Mouse (Mus musculus): ENCODE measurements around the gene Tet1. TPM values are rescaled to one million over a fixed set of nuclear protein-coding genes. Genes with fewer than 3 reads are reported as not detected.
A peak's percentile ranks its signal among the peaks of the same experiment; 100 is the strongest.

Gene Tet1
- total RNA-seq, 1 experiment from 2014 or later = 2.7 TPM

DNA sequence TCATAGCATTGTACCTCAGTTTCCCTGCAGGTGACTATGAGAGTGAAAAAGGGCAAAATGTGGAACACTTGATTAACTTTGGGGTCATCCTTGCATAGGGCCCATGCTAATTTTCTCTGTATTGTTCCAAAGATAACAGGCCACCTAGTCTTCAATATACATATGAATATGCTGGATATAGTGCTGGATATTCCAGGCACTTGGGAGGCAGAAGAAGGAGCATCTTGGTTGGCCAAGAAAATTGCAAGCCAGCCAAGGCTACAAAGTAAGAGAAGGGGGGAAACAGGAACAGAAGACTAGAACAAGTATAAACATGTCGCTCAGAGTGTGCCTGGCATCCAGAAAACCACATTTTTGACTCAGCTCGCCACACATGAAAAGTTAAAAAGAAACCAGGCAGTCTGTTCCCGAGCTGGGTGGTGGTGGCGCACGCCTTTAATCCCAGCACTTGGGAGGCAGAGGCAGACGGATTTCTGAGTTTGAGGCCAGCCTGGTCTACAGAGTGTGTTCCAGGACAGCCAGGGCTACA is 15.4 kb downstream of the Tet1 start:
- ATAC-seq (ENCODE audit: extremely low read depth, insufficient number of reproducible peaks, low FRiP score, poor library complexity, severe bottlenecking) = no peak

DNA sequence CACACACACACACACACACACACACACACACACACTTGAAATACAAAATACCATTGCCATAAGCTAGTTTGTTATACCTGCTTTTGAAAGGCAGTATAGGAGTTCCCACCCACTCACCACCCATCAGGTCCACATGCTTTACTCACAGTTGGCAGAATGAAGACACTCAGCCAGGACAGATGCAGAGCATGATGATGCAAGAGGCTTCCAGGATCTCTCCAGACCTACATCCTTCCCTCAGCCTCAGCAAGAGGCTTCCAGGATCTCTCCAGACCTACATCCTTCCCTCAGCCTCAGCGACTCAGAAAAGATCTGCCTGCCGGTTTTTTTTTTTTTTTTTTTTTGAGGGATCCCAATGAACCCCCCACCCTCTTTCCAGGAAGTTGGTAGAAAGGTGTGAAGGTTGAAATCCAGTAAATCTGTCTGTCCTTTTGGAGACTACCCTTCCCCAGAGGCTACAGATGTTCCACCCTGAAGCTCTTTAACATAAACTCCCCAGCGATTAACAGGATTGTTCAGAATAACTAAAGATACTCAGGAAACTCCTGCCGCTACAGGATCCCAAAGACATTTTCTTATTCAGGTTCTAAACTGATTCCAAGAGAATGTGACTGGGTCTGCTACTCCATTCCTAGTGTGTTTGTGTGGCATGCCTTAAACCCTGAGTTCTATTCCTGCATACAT is 16.1 kb downstream of the Tet1 start:
- ATAC-seq (ENCODE audit: extremely low read depth, insufficient number of reproducible peaks, low FRiP score, poor library complexity, severe bottlenecking) = no peak

DNA sequence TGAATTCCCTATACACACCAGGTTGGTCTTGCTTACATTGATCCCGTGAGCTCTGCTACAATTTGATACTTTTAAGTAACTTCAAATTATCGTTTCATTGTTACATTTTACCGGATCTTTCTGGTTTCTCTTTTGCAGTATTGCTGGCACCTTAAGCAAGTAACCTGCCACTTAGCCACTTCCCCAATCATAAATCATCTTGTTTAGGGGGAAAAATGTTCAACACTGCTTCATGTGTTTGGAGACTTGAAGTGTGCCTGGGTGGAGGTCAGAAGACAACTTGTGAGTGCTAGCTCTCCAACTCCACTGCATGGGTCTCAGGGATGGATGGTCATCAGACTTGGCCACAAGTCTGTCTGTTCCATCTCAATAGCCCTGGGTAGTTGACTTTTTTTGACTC is 17.8 kb downstream of the Tet1 start:
- no peak for ATAC-seq (ENCODE audit: extremely low read depth, insufficient number of reproducible peaks, low FRiP score, poor library complexity, severe bottlenecking)

- peak; percentile 20; the same call in 1 of the 2 replicates for ATAC-seq (ENCODE audit: extremely low read depth, insufficient number of reproducible peaks, low FRiP score, poor library complexity, severe bottlenecking)
Measured at GRCm38 (mm10) chr10:62886799-62887591, 21.8 kb downstream of the Tet1 start.

DNA sequence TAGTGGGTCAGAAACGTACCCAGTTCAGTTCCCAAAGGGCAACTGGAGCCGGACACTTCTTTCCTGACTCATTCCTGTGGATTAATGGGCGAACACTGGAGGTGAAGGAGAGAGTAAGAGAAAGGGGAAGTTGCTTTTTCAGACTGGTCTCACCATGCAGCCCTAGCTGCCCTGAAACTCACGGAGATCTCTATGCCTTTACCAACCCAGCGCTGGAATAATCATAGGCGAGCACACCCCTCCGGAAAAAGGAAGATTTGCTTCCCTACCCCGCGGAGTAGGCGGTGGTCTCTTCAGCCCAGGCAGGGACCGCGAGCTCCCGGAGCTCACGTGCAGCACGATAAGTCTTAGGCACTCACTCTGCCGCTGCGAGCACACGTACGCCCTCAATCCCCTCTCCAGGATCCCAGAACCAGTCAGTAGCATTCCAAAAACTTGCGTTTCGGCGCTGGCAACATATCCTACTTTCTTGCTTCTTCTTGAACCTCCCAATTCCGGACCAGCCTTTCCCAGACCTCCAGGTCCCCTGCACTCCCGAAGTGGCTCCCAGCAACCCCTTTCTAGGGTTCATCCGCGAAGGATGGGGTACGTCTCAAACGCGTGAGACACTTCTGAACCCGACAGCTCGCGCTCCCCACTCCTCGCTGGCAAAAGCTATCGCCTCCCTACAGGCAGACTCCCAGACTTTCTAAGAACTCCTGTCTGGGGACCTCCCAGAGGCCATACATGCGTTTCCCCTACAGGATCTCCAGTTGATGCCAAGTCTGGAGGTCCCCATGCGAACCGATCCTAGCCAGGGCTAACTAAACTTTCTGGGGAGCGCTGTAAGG is 22.6 kb downstream of the Tet1 start:
- peak; percentile 54; the same call in 1 of the 2 replicates for ATAC-seq (ENCODE audit: extremely low read depth, insufficient number of reproducible peaks, low FRiP score, poor library complexity, severe bottlenecking)

DNA sequence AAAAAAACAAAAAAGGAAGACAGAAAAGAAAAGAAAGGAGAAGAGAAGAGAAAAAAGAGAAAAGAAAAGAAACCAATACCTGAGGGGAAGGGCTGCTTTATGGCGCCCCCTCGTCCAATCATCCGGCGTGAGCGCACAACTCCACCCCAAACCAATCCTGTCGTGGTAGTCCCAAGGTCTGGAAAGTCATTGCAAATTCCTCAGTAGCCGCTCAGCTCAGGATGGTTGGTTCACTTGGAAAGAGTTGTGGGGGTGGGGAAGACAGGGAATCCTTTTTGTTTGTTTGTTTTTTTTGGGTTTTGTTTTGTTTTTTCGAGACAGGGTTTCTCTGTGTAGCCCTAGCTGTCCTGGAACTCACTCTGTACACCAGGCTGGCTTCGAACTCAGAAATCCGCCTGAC is 23.3 kb downstream of the Tet1 start:
- ATAC-seq (ENCODE audit: extremely low read depth, insufficient number of reproducible peaks, low FRiP score, poor library complexity, severe bottlenecking) = no peak

DNA sequence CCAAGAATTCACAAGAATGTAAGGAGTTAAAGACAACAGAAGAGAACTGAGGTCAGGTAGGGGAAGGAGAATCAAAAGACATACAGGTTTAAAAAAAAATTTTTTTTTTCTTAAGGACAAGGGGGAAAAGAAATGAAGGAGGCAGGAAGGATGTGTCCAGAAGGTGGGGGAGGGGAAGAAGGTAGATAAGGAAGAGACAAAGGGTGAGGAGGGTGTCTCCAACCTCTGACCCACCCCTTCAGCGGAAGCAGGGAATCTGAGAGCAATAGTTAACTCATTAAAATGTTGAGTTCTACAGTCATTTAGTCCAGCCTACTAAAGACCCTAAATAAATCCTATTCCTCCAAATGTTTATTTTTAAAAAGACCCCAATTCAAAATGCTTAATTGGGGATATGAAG is 24.3 kb downstream of the Tet1 start:
- no peak for ATAC-seq (ENCODE audit: extremely low read depth, insufficient number of reproducible peaks, low FRiP score, poor library complexity, severe bottlenecking)

DNA sequence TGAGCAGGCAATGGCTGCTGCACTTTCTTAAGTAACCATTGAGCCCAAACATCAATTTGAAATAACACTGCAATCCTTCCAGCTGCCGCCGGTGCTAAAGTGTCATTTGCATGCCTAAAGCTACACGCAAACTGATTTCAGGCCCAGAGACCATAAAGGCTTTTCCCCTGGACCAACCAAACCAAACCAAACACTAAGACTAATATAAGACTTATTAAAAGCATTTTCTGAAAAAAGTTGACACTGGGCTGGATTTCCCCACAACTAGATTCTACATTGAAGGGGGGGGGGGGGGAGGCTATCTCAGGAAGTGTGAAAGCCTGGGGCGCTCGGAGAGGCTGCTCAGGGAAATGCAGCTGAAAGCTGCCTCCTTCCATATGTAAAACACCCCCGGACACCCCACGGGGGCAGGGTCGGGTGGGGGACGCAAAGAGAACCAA is 24.8 kb downstream of the Tet1 start:
- no peak for ATAC-seq (ENCODE audit: extremely low read depth, insufficient number of reproducible peaks, low FRiP score, poor library complexity, severe bottlenecking)

DNA sequence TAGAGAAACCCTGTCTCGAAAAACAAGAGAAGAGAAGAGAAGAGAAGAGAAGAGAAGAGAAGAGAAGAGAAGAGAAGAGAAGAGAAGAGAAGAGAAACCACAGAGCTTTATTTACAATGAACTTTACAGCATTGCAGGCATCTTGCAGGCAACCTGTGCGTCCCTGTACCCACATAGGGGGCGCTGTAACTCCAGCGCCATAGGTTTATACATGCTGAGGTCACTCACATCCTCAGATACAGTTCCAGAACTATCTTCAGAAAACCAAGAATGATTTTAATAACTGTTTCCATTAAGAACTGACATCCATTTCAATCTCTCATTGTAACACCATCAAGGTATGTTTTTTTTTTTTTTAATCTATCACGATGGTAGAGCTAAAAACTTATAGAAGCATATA is 27.6 kb downstream of the Tet1 start:
- no peak for ATAC-seq (ENCODE audit: extremely low read depth, insufficient number of reproducible peaks, low FRiP score, poor library complexity, severe bottlenecking)

DNA sequence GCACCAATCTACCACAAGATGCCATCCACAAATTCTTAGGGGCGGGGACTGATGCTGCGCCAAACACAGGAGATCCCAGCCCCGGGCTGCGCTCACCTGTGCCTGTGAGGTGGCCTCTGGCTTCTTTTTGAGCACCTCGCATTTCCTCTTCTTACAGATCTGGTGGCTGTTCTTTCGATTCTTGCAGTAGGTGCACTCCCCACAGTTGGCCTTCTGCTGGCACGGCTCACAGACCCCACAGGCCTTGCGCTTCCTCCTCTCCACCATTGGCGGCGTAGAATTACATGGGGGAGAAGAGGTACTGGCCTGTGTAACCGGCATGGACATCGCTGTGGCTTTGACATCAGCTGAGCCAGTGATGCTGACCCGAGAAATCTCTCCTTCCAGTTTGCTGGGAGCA is 30.7 kb downstream of the Tet1 start:
- ATAC-seq (ENCODE audit: extremely low read depth, insufficient number of reproducible peaks, low FRiP score, poor library complexity, severe bottlenecking) = no peak

DNA sequence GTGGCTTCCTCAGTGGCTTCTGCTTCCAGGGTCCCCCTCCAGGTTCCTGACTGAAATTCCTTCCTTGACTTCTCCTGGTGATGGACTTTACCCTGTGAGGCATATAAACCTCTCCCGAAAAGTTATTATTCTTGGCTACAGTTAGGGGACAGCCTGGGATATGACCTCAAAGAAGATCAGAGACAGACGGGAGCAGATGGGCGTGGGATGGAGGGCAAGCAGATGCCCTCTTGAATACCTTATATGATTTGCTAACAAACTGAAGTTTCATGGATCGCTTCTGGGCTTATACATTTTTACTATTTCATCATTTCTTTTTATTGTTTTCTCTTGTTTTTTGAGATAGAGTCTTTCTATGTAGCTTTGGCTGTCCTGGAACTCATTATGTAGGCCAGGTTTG is 33.2 kb downstream of the Tet1 start:
- no peak for ATAC-seq (ENCODE audit: extremely low read depth, insufficient number of reproducible peaks, low FRiP score, poor library complexity, severe bottlenecking)

- ATAC-seq (ENCODE audit: extremely low read depth, insufficient number of reproducible peaks, low FRiP score, poor library complexity, severe bottlenecking) = no peak
Measured at GRCm38 (mm10) chr10:62874828-62875227, 34.0 kb downstream of the Tet1 start.

DNA sequence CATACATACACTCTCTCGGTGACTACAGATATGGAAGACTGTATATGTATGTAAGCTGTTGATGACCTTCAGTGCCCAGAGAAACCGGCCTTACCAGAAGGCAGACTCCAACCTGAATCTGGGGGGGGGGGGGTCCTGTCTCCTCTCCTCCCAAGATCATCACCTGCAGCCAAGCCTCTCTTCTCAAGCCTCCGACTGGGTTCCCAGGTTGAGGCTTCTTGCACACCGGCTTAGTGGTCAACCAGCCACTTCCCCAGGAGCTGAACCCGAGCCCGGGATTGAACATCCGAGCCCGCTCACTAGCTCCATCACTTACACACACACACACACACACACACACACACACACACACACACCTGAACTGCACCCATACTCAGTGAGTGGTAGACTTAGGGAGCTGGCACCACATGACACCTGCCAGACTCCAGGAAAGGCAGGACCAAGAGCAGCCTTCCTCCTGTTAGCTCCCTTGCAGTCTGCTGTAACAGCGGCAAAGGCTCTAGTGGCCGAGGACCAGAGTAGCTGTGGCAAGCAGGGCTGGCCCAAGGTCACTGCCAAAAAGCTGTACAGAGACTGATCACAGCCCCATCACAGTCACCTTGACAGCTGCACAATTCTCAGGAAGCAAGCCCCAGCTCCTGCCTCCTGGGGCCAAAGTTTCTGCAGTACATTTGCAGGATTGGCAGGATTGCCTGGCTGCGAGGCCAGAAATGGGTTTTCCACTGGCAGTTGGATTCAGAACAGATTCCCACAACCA is 42.6 kb downstream of the Tet1 start:
- no peak for ATAC-seq (ENCODE audit: extremely low read depth, insufficient number of reproducible peaks, low FRiP score, poor library complexity, severe bottlenecking)

- ATAC-seq (ENCODE audit: extremely low read depth, insufficient number of reproducible peaks, low FRiP score, poor library complexity, severe bottlenecking) = peak; percentile 46; the same call in 1 of the 2 replicates
Measured at GRCm38 (mm10) chr10:62865167-62866034, 43.4 kb downstream of the Tet1 start.

GRCm38 (mm10) chr10:62863563-62863962 is 45.2 kb downstream of the Tet1 start:
- no peak for ATAC-seq (ENCODE audit: extremely low read depth, insufficient number of reproducible peaks, low FRiP score, poor library complexity, severe bottlenecking)

DNA sequence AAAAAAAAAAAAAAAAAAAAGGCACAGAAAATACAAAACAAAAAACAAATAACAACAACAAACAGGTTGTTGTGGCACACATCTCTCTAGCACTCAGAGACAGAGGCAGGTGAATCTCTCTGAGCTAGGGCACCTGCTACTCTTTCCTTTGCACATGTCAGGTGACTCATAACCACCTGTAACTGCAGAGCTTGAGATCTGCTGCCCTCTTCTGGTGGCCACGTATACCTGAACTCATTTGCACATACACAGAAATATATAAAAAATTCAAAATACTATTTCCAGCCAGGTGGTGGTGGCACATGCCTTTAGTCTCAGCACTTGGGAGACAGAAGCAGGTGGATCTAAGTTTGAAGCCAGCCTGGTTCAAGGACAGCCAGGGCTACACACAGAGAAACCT is 46.4 kb downstream of the Tet1 start:
- ATAC-seq (ENCODE audit: extremely low read depth, insufficient number of reproducible peaks, low FRiP score, poor library complexity, severe bottlenecking) = no peak

DNA sequence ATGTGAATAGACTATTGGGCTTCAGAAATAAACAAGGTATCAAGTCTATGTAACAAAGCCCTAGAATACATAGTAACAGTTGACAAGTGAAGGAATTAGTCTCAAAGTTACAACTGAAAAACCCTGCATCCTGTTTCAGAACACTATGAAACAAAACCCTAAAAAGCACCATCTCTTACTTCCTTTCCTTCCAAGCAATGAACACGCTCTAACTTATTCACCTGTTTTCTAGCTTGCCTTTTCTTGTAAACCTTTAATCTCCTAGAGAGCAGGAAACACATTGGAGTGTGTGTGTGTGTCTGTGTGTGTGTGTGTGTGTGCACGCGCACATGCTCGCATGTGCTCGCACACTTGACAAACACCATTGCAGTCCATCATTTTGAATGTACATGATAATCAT is 49.8 kb downstream of the Tet1 start:
- ATAC-seq (ENCODE audit: extremely low read depth, insufficient number of reproducible peaks, low FRiP score, poor library complexity, severe bottlenecking) = no peak
